Comparison of ENCODE assay signal across 8 mouse cellular contexts in genomic region chr17:83352456-83352855, GRCm38 (mm10). TPM values are rescaled to one million over a fixed set of nuclear protein-coding genes. Genes with fewer than 3 reads are reported as not detected.
A peak's percentile ranks its signal among the peaks of the same experiment; 100 is the strongest.
DNase-seq lines count a peak whose midpoint lies in the region; ATAC-seq and TF ChIP-seq lines count a peak whose summit lies in the region.

No protein-coding gene starts in this region.

- no peak for TF ChIP-seq CTCF in E14TG2a.4 (conservative IDR thresholded peaks at IDR 0.05; ENCODE audit: low read length)
- no peak for TF ChIP-seq CTCF in forebrain, postnatal 0 days (IDR thresholded peaks at IDR 0.05; ENCODE audit: low read depth)

- no peaks in the 10 kb centered on the region for H3K9me3 ChIP-seq in heart, embryonic 11.5 days (replicated peaks; ENCODE audit: control insufficient read depth, low read length)
- no peaks in the 10 kb centered on the region for H3K9me3 ChIP-seq in E14TG2a.4 (ENCODE audit: low read length)
- H3K9me3 ChIP-seq in forebrain, postnatal 0 days (ENCODE audit: low read length) = no peaks in the 10 kb centered on the region
- H3K9me3 ChIP-seq in liver, embryonic 15.5 days (replicated peaks) = no peaks in the 10 kb centered on the region

- H3K4me1 ChIP-seq in heart, embryonic 11.5 days (ENCODE audit: control insufficient read depth, insufficient read depth, low read length) = peaks cover 26% of the 10 kb centered on the region
- H3K4me1 ChIP-seq in E14TG2a.4 (replicated peaks; ENCODE audit: low read depth, low read length) = peaks cover 41% of the 10 kb centered on the region
- peaks cover 6% of the 10 kb centered on the region; the same call in 1 of the 2 replicates for H3K4me1 ChIP-seq in forebrain, postnatal 0 days (ENCODE audit: insufficient read depth)
- peaks cover 37% of the 10 kb centered on the region for H3K4me1 ChIP-seq in liver, embryonic 15.5 days (replicated peaks)

- H3K27me3 ChIP-seq in heart, embryonic 11.5 days (ENCODE audit: control insufficient read depth, insufficient read depth, low read length) = no peaks in the 10 kb centered on the region
- no peaks in the 10 kb centered on the region; the same call in 1 of the 2 replicates for H3K27me3 ChIP-seq in E14TG2a.4 (ENCODE audit: insufficient read depth, low read length)
- H3K27me3 ChIP-seq in forebrain, postnatal 0 days (ENCODE audit: insufficient read depth, low read length) = no peaks in the 10 kb centered on the region
- H3K27me3 ChIP-seq in liver, embryonic 15.5 days = peaks cover 22% of the 10 kb centered on the region

- 7% methylated on average over 2 of the region's 2 CpGs for WGBS in heart, embryonic 11.5 days (ENCODE audit: insufficient replicate concordance)
- WGBS in forebrain, postnatal 0 days = 14% methylated on average over 2 of the region's 2 CpGs
- 6% methylated on average over 2 of the region's 2 CpGs for WGBS in liver, embryonic 15.5 days (ENCODE audit: insufficient replicate concordance)

- DNase-seq in heart, postnatal 10 days = no peak
- DNase-seq in forebrain, postnatal 0 days = no peak
- DNase-seq in left cerebral cortex, postnatal 14 days (ENCODE audit: low spot score in 2 of 2) = no peak
- DNase-seq in kidney, postnatal 14 days = no peak
- DNase-seq in right cerebral cortex, postnatal 4 days = no peak

- ATAC-seq in heart, embryonic 11.5 days (replicated peaks; ENCODE audit: insufficient number of reproducible peaks, low FRiP score, low TSS enrichment) = no peak
- no peak for ATAC-seq in forebrain, postnatal 0 days
- no peak for ATAC-seq in liver, embryonic 15.5 days (ENCODE audit: insufficient read depth)

- intact Hi-C loops in heart, postnatal 10 days (cut with DNase I) = loop anchor here (5.0 to 10.0 kb wide), 2 partner anchors 80 to 502 kb away; no protein-coding TSS in a partner anchor
- intact Hi-C loops in left cerebral cortex, postnatal 14 days (cut with DNase I) = loop anchor here (5.0 kb wide), 1 partner anchor 75 kb away; no protein-coding TSS in a partner anchor

- peak overlapping the region; percentile 85 for H3K4me2 ChIP-seq in heart, embryonic 11.5 days
- H3K4me2 ChIP-seq in forebrain, postnatal 0 days (ENCODE audit: low read depth) = peak overlapping the region; percentile 68
- H3K4me2 ChIP-seq in liver, embryonic 15.5 days = peak overlapping the region; percentile 96

- H3K36me3 ChIP-seq in heart, embryonic 11.5 days (ENCODE audit: control insufficient read depth, insufficient read depth, low read length) = no peaks in the 10 kb centered on the region
- H3K36me3 ChIP-seq in E14TG2a.4 (ENCODE audit: insufficient read depth, low read length) = no peaks in the 10 kb centered on the region
- no peaks in the 10 kb centered on the region for H3K36me3 ChIP-seq in forebrain, postnatal 0 days (ENCODE audit: insufficient read depth)
- H3K36me3 ChIP-seq in liver, embryonic 15.5 days (replicated peaks) = no peaks in the 10 kb centered on the region

- H3K27ac ChIP-seq in heart, embryonic 11.5 days (ENCODE audit: low read depth, low read length) = peak overlapping the region; percentile 62
- H3K27ac ChIP-seq in forebrain, postnatal 0 days (ENCODE audit: low read depth, low read length) = no peak overlapping the region
- H3K27ac ChIP-seq in liver, embryonic 15.5 days (replicated peaks) = no peak overlapping the region

- peak overlapping the region; percentile 74 for H3K4me3 ChIP-seq in heart, embryonic 11.5 days (ENCODE audit: low read depth, low read length)
- peak overlapping the region; percentile 88 for H3K4me3 ChIP-seq in E14TG2a.4 (replicated peaks; ENCODE audit: low read length)
- H3K4me3 ChIP-seq in forebrain, postnatal 0 days (ENCODE audit: low read depth, low read length) = peak overlapping the region; percentile 86
- peak overlapping the region; percentile 13; the same call in 1 of the 2 replicates for H3K4me3 ChIP-seq in liver, embryonic 15.5 days (replicated peaks)

- peak overlapping the region; percentile 54; the same call in 1 of the 2 replicates for H3K9ac ChIP-seq in heart, embryonic 11.5 days (ENCODE audit: low read depth, low read length)
- H3K9ac ChIP-seq in forebrain, postnatal 0 days = no peak overlapping the region
- H3K9ac ChIP-seq in liver, embryonic 15.5 days = no peak overlapping the region

RNA-seq across cellular contexts. Expression of gene Eml4, which starts 1.7 kb away (rescaled TPM):
- 24.4 and 35.0 TPM in 2 replicates for polyA plus RNA-seq in heart, embryonic 11.5 days (2014; fragmentation: Nextera tagmentation; extraction: Ambion mirVana)
- total RNA-seq in heart, postnatal 10 days (2021) = 10 to 100 TPM; 10.5 to 12.9 TPM
- total RNA-seq in forebrain, postnatal 0 days (2014; rRNA removed) = 51.5 and 58.7 TPM in 2 replicates
- polyA plus RNA-seq in forebrain, postnatal 0 days (2015; fragmentation: Nextera tagmentation; extraction: Ambion mirVana) = 12.9 and 20.0 TPM in 2 replicates
- 4.4 and 5.8 TPM in 2 replicates for polyA plus RNA-seq in liver, embryonic 15.5 days (2015; fragmentation: Nextera tagmentation; extraction: Ambion mirVana)
- total RNA-seq in left cerebral cortex, postnatal 14 days (2021) = 10 to 100 TPM; 25.8 to 26.4 TPM

Comparison
In these comparisons a context has a peak if more than half of its experiments do, and no peak if none do; other contexts are left out.
1. H3K4me3 ChIP-seq: peak in every context shown above with its lines; median percentile 88 in E14TG2a.4; 86 in forebrain, postnatal 0 days; 74 in heart, embryonic 11.5 days; 13 in liver, embryonic 15.5 days.